Mouse (Mus musculus) heart, embryonic 16.5 days (tissue): ENCODE measurements around the gene Rbm15. TPM values are rescaled to one million over a fixed set of nuclear protein-coding genes. Genes with fewer than 3 reads are reported as not detected.

ENCODE experiments used
- ATAC-seq: fragments of 200-750 bp; cut with Nextera tagmentation; replicated peaks from 2 replicates; pipeline ENCODE4 v1.8.0; 2017; ENCODE audit warnings: moderate number of reproducible peaks; ENCODE audit not compliant: insufficient read depth, low FRiP score; ENCODE audit errors: extremely low read depth
- H3K27ac ChIP-seq: fragments of 300-500 bp; sonication (generic); 2 replicates; pipeline ENCODE4 v1.5.1; 2014; ENCODE audit warnings: mild to moderate bottlenecking, low read length, control low read depth, moderate library complexity
- H3K27me3 ChIP-seq: fragments of 300-500 bp; sonication (generic); 2 replicates; pipeline ENCODE4 v1.6.1; 2014; ENCODE audit warnings: low read length, mixed read lengths; ENCODE audit not compliant: control insufficient read depth, insufficient read depth
- H3K36me3 ChIP-seq: fragments of 300-500 bp; sonication (generic); 2 replicates; pipeline ENCODE4 v1.6.1; 2014; ENCODE audit not compliant: control insufficient read depth, insufficient read depth
- H3K4me1 ChIP-seq: fragments of 300-500 bp; sonication (generic); 2 replicates; pipeline ENCODE4 v1.6.1; 2014; ENCODE audit warnings: low read length, mixed read lengths; ENCODE audit not compliant: control insufficient read depth, insufficient read depth
- H3K4me2 ChIP-seq: fragments of 300-500 bp; sonication (generic); 2 replicates; pipeline ENCODE4 v1.6.1; 2014; ENCODE audit warnings: low read depth, mild to moderate bottlenecking, control low read depth, low read length
- H3K4me3 ChIP-seq: fragments of 300-500 bp; sonication (generic); 2 replicates; pipeline ENCODE4 v1.5.1; 2014; ENCODE audit warnings: mild to moderate bottlenecking, control low read depth, low read length
- H3K9ac ChIP-seq: fragments of 300-500 bp; sonication (generic); 2 replicates; pipeline ENCODE4 v1.6.1; 2014; ENCODE audit warnings: low read length, control low read depth
- H3K9me3 ChIP-seq: fragments of 300-500 bp; sonication (generic); replicated peaks from 2 replicates; pipeline ENCODE4 v1.6.1; 2016; ENCODE audit warnings: low read length; ENCODE audit not compliant: control insufficient read depth
- WGBS: fragments of 180-500 bp; shearing (Covaris S2); extraction: QIAGEN DNeasy Blood & Tissue Kit; methylation state at CpG from one replicate; pipeline ENCODE4 v1.1.7; 2014; 5-methylcytosine and 5-hydroxymethylcytosine counted together
- polyA plus RNA-seq: library from polyadenylated mRNA; unstranded; fragments of >200 nt; fragmentation: Nextera tagmentation; extraction: Ambion mirVana; gene quantifications from 2 replicates; pipeline ENCODE4 v1.2.1, GENCODE M21; 2015

The Rbm15 gene
- polyA plus RNA-seq, 1 experiment from 2014 or later: 10.8 TPM

DNA sequence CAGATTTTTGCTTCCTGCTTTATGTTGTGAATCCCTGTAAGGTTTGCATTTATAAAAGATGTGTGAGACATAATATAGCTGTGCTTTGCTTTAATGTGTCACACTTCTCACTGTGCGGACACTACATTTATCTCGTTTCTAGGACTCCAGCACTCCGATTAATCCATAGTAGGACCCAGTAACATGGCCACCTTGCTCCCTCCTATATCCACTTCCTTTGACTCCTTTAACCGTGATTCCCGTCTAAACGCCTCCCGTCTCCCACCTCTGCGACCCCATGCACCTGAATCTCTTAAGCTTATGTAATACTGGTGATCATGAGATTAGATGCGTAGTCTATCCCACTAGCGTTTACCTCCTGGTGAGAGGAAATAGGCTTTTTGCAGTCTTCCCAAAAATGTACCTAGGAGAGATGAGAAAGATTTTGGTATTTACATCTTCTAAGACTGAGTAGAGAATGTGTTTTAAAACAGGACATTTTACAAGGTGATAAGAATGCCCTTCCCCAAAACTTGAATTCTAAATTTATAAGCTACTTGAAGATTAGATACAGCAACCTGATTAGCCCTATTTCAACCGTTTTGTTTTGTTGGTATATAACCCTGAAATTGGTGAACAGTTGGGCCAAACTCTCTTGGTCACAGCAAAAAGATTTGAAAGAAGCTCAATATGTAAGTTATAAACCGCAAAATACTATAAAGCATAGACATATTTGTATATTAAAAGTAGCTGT, 895 bp upstream of the Rbm15 start:
- Histone ChIP-seq H3K4me1 (peaks cover 25% of the 10 kb centered on the region), H3K27ac (peak overlapping the region; percentile 99), H3K36me3 (peaks cover 15% of the 10 kb centered on the region; the same call in 1 of the 2 replicates), H3K27me3 (no peaks in the 10 kb centered on the region), H3K9ac (peak overlapping the region; percentile 95), H3K4me3 (peak overlapping the region; percentile 80), H3K4me2 (peak overlapping the region; percentile 92), H3K9me3 (no peaks in the 10 kb centered on the region)
- no peak for ATAC-seq
- WGBS: 10% methylated on average over 12 of the region's 12 CpGs

DNA sequence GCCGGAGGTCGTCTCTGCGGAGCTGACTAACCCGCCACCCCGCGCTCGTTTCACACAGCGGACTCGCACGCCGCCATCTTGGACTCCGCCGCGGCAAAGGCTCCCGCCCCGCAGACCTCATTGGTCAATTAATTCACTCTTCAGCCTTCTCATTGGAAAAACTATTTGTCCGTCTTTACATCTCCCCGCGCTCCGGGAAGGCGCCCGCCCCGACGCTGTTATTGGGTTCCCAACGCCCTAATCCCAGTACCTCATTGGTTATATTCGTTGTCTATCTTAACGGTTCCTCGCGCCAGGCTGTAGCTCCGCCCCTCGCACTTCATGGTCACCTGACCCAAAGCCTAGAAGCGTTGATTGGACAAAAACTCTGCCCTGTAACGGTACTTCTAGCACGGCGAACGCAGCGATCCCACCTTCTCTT, 503 bp downstream of the Rbm15 start:
- peak overlapping the region; percentile 99 for H3K4me3 ChIP-seq
- H3K27ac ChIP-seq: peak overlapping the region; percentile 99
- H3K9me3 ChIP-seq: no peaks in the 10 kb centered on the region
- H3K27me3 ChIP-seq: no peaks in the 10 kb centered on the region
- H3K4me2 ChIP-seq: peak overlapping the region; percentile 95; the same call in 1 of the 2 replicates
- peak; percentile 95 for ATAC-seq
- peaks cover 28% of the 10 kb centered on the region for H3K4me1 ChIP-seq
- H3K36me3 ChIP-seq: peaks cover 15% of the 10 kb centered on the region; the same call in 1 of the 2 replicates
- WGBS: under 1% methylated on average over 37 of the region's 37 CpGs
- peak overlapping the region; percentile 95 for H3K9ac ChIP-seq

DNA sequence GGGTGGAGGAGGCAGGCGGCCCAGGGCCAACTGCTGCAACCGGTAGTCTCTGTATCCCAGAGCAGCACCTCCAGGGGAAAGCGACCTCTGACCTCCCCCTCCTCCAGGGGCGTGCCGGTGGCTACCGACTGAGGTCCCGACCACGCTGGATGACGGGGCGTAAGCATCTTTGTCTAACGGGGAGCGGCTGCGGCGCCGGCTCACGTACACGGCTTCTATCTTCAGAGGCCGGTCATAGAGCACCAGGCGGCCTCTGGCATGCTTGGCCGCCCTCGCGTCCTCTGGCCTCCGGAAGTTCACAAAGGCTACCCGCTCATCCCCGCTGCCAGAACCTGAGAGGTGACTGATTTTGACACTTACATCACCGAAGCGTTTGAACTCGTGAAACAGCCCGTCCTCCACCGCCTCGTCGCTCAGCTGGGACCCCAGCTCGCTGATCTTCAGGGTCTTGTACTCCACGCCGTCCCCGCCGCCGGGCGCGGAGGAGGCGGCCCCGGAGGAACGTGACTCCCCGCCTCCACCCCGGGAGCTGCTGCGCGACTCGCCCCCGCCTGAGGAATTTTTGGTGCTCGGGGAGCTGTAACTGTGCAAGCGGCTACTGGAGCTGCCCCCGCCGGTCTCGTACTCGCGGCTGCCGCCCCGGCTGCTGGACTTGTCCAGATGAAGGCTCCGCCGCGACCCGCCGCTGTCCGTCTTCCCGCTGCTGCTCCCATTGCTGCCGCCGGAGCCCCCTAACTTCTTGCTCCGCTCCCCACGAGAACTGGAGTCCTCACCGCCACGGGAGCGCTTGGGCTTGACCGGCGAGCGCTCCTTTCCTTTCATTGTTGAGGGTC, 1.1 kb downstream of the Rbm15 start:
- Histone ChIP-seq H3K4me3 (peak overlapping the region; percentile 99), H3K27ac (peak overlapping the region; percentile 98), H3K36me3 (peaks cover 18% of the 10 kb centered on the region; the same call in 1 of the 2 replicates), H3K4me1 (peaks cover 30% of the 10 kb centered on the region), H3K27me3 (no peaks in the 10 kb centered on the region), H3K9ac (peak overlapping the region; percentile 95), H3K4me2 (peak overlapping the region; percentile 95), H3K9me3 (no peaks in the 10 kb centered on the region)
- ATAC-seq: peak; percentile 16; the same call in 1 of the 2 replicates
- under 1% methylated on average over 75 of the region's 75 CpGs for WGBS

DNA sequence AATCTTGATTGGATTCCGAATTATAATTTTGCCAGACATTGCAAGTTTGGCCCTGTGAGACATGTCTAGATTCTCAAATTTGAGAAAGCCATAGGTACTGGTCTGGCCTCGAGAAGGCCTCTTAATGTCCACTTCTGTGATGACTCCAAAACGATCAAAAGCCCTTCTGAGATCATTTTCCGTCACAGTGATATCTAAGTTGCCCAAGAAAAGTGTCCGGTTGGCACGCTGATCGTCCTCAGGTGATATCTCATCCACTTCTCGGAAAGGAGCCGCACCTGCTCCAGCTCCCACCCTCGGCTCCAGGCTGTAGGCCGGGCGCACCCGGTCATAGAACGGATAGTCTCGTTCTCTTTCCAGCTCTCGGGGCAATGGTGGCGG, 1.7 kb downstream of the Rbm15 start:
- no peaks in the 10 kb centered on the region for H3K27me3 ChIP-seq
- H3K27ac ChIP-seq: peak overlapping the region; percentile 98
- WGBS: 13% methylated on average over 17 of the region's 17 CpGs
- no peak for ATAC-seq
- peaks cover 30% of the 10 kb centered on the region for H3K4me1 ChIP-seq
- H3K4me3 ChIP-seq: peak overlapping the region; percentile 99
- no peaks in the 10 kb centered on the region for H3K9me3 ChIP-seq
- H3K36me3 ChIP-seq: peaks cover 18% of the 10 kb centered on the region; the same call in 1 of the 2 replicates
- H3K4me2 ChIP-seq: peak overlapping the region; percentile 95
- H3K9ac ChIP-seq: peak overlapping the region; percentile 95

DNA sequence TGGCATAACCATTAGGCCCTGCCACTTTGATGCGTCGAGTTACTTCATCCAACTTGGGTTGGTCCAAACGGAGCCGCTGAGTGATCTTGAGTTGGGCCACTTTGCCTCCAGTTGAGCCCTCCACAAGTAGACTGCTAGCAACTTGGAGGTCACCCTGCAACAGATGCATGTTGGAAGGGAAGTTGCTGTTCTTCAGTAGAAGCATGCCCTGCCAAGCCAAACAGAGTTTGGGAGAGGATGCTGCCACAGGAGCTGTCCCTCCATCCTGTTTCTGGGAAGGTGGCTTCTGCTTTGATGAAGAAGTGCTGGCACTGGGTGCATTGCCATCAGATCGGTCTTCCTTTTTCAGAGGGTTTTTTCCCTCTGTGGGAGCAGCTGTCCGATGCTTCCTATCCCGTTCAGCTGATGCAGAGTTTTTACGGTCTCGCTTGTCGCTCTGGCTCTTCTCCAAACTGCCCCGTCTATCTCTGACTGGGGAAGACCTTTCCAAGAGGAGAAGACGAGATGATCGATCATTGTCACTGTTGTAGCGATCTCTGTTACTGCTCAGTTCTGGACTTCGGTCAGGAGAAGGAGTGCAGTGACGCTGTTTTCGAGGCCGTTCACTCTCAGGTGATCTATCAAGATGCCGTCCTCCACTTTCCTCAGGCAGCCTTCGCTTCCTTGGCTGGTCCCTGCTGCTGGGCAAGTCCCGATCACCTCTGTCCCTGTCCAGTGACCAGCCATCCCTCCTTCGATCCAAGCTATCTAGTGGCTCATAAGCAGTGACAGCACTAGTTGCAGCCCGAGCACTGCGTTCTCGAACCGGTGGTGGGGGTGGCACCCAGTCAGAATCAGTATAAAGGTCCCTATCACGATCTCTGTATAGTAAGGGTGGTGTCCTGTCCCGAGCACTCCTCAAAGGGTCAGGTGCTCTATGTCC, 2.7 kb downstream of the Rbm15 start:
- Histone ChIP-seq H3K4me1 (peaks cover 30% of the 10 kb centered on the region), H3K27me3 (no peaks in the 10 kb centered on the region), H3K4me2 (peak overlapping the region; percentile 95), H3K9me3 (no peaks in the 10 kb centered on the region), H3K4me3 (peak overlapping the region; percentile 99), H3K27ac (no peak overlapping the region), H3K9ac (peak overlapping the region; percentile 95), H3K36me3 (peaks cover 20% of the 10 kb centered on the region)
- ATAC-seq: no peak
- 42% methylated on average over 28 of the region's 28 CpGs for WGBS

DNA sequence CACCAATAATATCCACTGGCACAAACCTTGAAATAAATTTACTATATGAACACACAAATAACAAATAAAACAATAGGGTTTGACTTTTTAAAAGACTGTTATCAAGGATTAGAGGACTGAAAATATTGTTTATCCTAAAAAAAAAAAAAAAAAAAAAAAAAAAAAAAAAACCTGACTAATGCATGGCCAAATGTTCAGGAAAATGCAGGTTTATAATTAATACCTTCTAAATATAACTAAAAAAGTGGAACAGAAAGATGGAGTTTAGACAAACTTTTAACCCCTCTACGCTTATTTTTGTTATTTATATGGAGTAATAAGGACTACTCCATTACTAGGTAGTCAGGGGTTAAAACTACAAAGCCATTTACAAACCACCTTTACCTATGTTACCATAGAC, 7.0 kb downstream of the Rbm15 start:
- Histone ChIP-seq H3K9me3 (no peaks in the 10 kb centered on the region), H3K9ac (no peak overlapping the region), H3K36me3 (peaks cover 26% of the 10 kb centered on the region), H3K27ac (no peak overlapping the region), H3K4me1 (peaks cover 45% of the 10 kb centered on the region), H3K4me3 (no peak overlapping the region), H3K27me3 (no peaks in the 10 kb centered on the region), H3K4me2 (no peak overlapping the region)
- no peak for ATAC-seq
- 95% methylated on average over 1 of the region's 1 CpGs for WGBS

DNA sequence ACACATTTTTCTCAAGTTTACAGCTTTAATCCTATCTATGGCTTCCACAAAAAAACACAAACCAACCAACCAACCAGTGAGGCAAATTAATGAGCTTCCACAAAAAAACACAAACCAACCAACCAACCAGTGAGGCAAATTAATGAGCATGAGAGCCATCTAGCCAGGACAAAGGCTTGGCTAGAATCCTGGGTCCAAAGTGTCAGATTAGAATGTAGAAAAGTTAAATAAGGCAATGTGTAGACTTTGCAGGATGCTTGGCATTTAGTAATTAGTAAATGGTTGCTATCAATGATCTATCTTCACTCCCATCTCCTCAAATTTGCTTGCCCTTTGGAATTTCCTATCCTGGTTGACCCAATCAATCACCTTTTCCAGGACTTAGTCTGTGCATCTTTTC, 11.7 kb downstream of the Rbm15 start:
- no peak for ATAC-seq
- Histone ChIP-seq H3K27me3 (no peaks in the 10 kb centered on the region), H3K4me1 (peaks cover 27% of the 10 kb centered on the region), H3K4me3 (no peak overlapping the region), H3K9ac (no peak overlapping the region), H3K4me2 (no peak overlapping the region), H3K27ac (no peak overlapping the region), H3K9me3 (no peaks in the 10 kb centered on the region), H3K36me3 (peaks cover 11% of the 10 kb centered on the region)

DNA sequence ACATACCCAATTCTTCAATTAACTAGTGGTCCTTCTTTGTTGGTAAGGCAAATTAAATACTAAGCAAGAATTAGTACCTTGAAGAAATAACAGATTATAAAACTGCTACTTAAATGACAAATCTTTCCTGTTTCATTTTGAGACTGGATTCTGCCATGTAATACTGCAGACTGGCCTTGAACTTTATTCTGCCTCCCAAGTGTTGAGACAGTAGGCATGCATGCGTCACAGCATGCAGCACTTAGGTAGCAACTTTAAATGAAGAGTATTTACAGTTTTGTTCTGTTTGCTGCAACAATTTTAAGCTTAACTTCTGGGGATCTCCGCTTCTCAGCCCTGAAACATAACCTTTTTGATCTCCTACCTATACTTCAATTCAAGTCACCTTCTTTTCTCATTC, 12.3 kb downstream of the Rbm15 start:
- Histone ChIP-seq H3K4me2 (no peak overlapping the region), H3K27ac (no peak overlapping the region), H3K9ac (no peak overlapping the region), H3K9me3 (no peaks in the 10 kb centered on the region), H3K4me3 (no peak overlapping the region), H3K36me3 (peaks cover 11% of the 10 kb centered on the region), H3K4me1 (peaks cover 27% of the 10 kb centered on the region), H3K27me3 (no peaks in the 10 kb centered on the region)
- WGBS: 81% methylated on average over 2 of the region's 2 CpGs
- no peak for ATAC-seq
